Mouse (Mus musculus): Measurements from ENCODE around the gene Bcar1. TPM values are rescaled to one million over a fixed set of nuclear protein-coding genes. Genes with fewer than 3 reads are reported as not detected.
A peak's percentile ranks its signal among the peaks of the same experiment; 100 is the strongest.

The Bcar1 gene
- polyA plus RNA-seq, 1 experiment = 1.5 TPM

GRCm38 (mm10) chr8:111710777-111711485 lies 32.7 kb downstream of the Bcar1 start:
- Histone ChIP-seq H3K27me3 (replicated peaks) (peaks cover 87% of the 10 kb centered on the region), H3K36me3 (replicated peaks; ENCODE audit: low read length) (peaks cover 7% of the 10 kb centered on the region), H3K4me1 (peaks cover 2% of the 10 kb centered on the region; the same call in 1 of the 2 replicates), H3K9me3 (no peaks in the 10 kb centered on the region), H3K4me3 (replicated peaks) (peak overlapping the region; percentile 42)
- TF ChIP-seq GATA1 (IDR thresholded peaks at IDR 0.05; ENCODE audit: borderline replicate concordance, low read length) = no peak
- no peak for TF ChIP-seq FLI1 (IDR thresholded peaks at IDR 0.05; ENCODE audit: low read length)

DNA sequence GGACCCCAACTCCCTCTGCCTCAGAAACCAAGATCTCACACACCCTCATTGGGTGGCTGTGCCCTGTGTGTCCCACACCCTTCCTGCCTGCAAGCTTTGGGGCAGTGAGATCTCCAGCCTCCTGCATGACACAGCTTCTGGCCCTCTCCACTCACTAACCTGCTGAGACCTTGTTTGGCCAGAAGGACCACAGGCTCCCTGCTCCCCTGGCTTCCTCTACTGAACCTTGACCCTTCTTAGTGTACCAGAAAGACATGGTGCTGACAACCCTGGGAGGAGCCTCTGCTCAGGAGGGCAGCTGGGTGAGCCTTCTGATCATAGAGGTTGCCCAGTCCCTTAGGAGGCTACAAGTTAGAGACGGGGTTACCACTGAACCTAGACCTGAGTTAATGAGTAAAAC lies 34.4 kb downstream of the Bcar1 start:
- H3K9me3 ChIP-seq = no peaks in the 10 kb centered on the region
- H3K36me3 ChIP-seq (replicated peaks; ENCODE audit: low read length) = peaks cover 7% of the 10 kb centered on the region
- no peaks in the 10 kb centered on the region; the same call in 1 of the 2 replicates for H3K4me1 ChIP-seq
- H3K27me3 ChIP-seq (replicated peaks) = peaks cover 86% of the 10 kb centered on the region
- no peak for TF ChIP-seq GATA1 (IDR thresholded peaks at IDR 0.05; ENCODE audit: borderline replicate concordance, low read length)
- TF ChIP-seq FLI1 (IDR thresholded peaks at IDR 0.05; ENCODE audit: low read length) = no peak
- no peak overlapping the region for H3K4me3 ChIP-seq (replicated peaks)

DNA sequence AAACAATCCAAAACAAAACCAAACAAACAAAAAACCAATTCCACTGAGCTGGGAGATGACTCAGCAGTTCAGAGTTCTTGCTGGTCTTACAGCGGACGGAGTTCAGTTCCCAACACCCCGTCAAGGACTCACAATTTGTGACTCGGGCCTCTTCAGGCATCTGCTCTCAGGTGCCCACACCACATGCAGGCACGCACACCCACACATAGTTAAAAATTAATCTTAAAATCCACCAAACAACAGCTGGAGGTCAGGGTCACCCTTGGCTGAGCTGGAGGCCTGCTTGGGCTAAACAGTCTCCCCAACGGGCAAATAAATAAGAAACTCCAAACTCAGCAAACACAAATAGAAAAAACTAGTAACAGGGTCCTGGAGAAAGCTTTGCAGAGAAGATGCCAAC lies 35.3 kb downstream of the Bcar1 start:
- TF ChIP-seq GATA1 (IDR thresholded peaks at IDR 0.05; ENCODE audit: borderline replicate concordance, low read length) = no peak
- TF ChIP-seq FLI1 (IDR thresholded peaks at IDR 0.05; ENCODE audit: low read length) = no peak
- no peaks in the 10 kb centered on the region; the same call in 1 of the 2 replicates for H3K4me1 ChIP-seq

GRCm38 (mm10) chr8:111705699-111706098 lies 37.9 kb downstream of the Bcar1 start:
- Histone ChIP-seq H3K36me3 (replicated peaks; ENCODE audit: low read length) (peaks cover 1% of the 10 kb centered on the region), H3K4me1 (no peaks in the 10 kb centered on the region; the same call in 1 of the 2 replicates), H3K27me3 (replicated peaks) (peaks cover 85% of the 10 kb centered on the region), H3K9me3 (no peaks in the 10 kb centered on the region), H3K4me3 (replicated peaks) (no peak overlapping the region)
- TF ChIP-seq FLI1 (IDR thresholded peaks at IDR 0.05; ENCODE audit: low read length) = no peak
- no peak for TF ChIP-seq GATA1 (IDR thresholded peaks at IDR 0.05; ENCODE audit: borderline replicate concordance, low read length)

More for the DNA sequence above, 35.3 kb downstream of the Bcar1 start:
- Histone ChIP-seq H3K9me3 (no peaks in the 10 kb centered on the region), H3K36me3 (replicated peaks; ENCODE audit: low read length) (peaks cover 7% of the 10 kb centered on the region), H3K4me3 (replicated peaks) (no peak overlapping the region), H3K27me3 (replicated peaks) (peaks cover 86% of the 10 kb centered on the region)

- peaks cover 85% of the 10 kb centered on the region for H3K27me3 ChIP-seq (replicated peaks)
- H3K4me1 ChIP-seq = no peaks in the 10 kb centered on the region
- no peak overlapping the region for H3K4me3 ChIP-seq (replicated peaks)
- no peaks in the 10 kb centered on the region for H3K9me3 ChIP-seq
- no peaks in the 10 kb centered on the region for H3K36me3 ChIP-seq (replicated peaks; ENCODE audit: low read length)
- TF ChIP-seq FLI1 (IDR thresholded peaks at IDR 0.05; ENCODE audit: low read length) = no peak
- no peak for TF ChIP-seq GATA1 (IDR thresholded peaks at IDR 0.05; ENCODE audit: borderline replicate concordance, low read length)
These were observed 38.4 kb downstream of the Bcar1 start for GRCm38 (mm10) chr8:111705222-111705621.

DNA sequence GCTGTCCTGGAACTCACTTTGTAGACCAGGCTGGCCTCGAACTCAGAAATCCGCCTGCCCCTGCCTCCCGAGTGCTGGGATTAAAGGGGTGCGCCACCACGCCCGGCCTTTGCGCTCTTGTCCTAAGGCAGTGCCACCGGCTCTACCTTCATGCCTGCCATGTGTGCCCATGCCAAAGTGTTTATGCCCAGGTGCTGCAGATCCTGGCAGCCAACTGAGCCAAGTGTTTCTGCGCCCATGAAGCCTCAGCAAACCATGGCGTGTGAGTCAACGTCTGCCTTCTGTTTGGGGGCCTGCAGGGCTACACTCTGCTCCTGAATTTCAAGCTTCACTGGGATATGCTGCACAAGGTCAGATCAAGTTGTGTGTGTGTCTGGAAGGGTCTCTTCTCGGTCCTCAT lies 39.0 kb downstream of the Bcar1 start:
- Histone ChIP-seq H3K4me3 (replicated peaks) (no peak overlapping the region), H3K27me3 (replicated peaks) (peaks cover 84% of the 10 kb centered on the region), H3K36me3 (replicated peaks; ENCODE audit: low read length) (no peaks in the 10 kb centered on the region), H3K4me1 (no peaks in the 10 kb centered on the region), H3K9me3 (no peaks in the 10 kb centered on the region)
- TF ChIP-seq GATA1 (IDR thresholded peaks at IDR 0.05; ENCODE audit: borderline replicate concordance, low read length) = no peak
- TF ChIP-seq FLI1 (IDR thresholded peaks at IDR 0.05; ENCODE audit: low read length) = no peak

DNA sequence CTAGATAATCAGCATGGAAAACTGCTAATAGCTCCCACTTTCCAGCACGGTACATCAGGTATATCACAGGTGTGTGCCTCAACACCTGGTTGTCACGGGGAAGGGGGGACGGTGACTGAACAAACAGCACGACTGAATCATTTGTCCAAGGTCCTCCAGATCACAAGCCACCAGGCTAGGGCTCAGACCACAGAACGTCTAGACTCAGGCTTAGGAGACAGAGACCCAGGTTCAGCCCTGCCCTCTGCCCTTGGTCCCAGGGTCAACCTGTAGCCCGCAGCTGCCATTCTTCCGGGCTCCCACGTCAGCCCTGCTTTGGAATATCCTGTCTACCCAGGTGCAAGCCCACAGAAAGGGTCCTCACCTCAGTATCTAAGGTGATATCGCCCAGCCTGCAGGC lies 42.2 kb downstream of the Bcar1 start:
- Histone ChIP-seq H3K4me3 (replicated peaks) (no peak overlapping the region), H3K27me3 (replicated peaks) (peaks cover 76% of the 10 kb centered on the region), H3K36me3 (replicated peaks; ENCODE audit: low read length) (no peaks in the 10 kb centered on the region), H3K4me1 (no peaks in the 10 kb centered on the region), H3K9me3 (peaks cover 6% of the 10 kb centered on the region; the same call in 1 of the 2 replicates)
- TF ChIP-seq GATA1 (IDR thresholded peaks at IDR 0.05; ENCODE audit: borderline replicate concordance, low read length) = no peak
- no peak for TF ChIP-seq FLI1 (IDR thresholded peaks at IDR 0.05; ENCODE audit: low read length)

DNA sequence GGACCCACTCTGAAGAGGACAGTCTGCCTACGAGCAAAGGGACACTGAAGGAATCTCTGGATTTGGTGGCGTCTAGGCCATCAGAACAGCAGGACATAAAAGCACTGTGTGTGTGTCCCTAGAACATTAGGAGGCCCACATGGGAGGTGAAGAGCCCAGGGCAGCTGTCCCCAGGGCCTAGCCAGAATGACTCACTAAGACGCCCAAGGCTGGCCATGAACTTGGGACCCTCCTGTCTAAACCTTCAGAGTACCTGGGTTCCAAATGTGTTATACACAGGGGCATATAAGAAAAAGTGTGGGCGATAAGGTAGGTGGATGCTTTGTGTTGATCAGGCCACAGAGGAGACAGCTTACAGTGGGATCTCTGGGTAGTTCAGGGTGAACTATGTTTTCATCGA lies 42.9 kb downstream of the Bcar1 start:
- H3K36me3 ChIP-seq (replicated peaks; ENCODE audit: low read length) = no peaks in the 10 kb centered on the region
- H3K9me3 ChIP-seq = peaks cover 11% of the 10 kb centered on the region; the same call in 1 of the 2 replicates
- no peak overlapping the region for H3K4me3 ChIP-seq (replicated peaks)
- H3K27me3 ChIP-seq (replicated peaks) = peaks cover 73% of the 10 kb centered on the region
- no peak for TF ChIP-seq FLI1 (IDR thresholded peaks at IDR 0.05; ENCODE audit: low read length)
- no peaks in the 10 kb centered on the region for H3K4me1 ChIP-seq

- Histone ChIP-seq H3K9me3 (peaks cover 11% of the 10 kb centered on the region; the same call in 1 of the 2 replicates), H3K4me1 (peaks cover 4% of the 10 kb centered on the region; the same call in 1 of the 2 replicates), H3K27me3 (replicated peaks) (peaks cover 71% of the 10 kb centered on the region), H3K36me3 (replicated peaks; ENCODE audit: low read length) (no peaks in the 10 kb centered on the region), H3K4me3 (replicated peaks) (no peak overlapping the region)
- TF ChIP-seq GATA1 (IDR thresholded peaks at IDR 0.05; ENCODE audit: borderline replicate concordance, low read length) (no peak), FLI1 (IDR thresholded peaks at IDR 0.05; ENCODE audit: low read length) (no peak)
These were observed 43.4 kb downstream of the Bcar1 start for GRCm38 (mm10) chr8:111700201-111700600.

DNA sequence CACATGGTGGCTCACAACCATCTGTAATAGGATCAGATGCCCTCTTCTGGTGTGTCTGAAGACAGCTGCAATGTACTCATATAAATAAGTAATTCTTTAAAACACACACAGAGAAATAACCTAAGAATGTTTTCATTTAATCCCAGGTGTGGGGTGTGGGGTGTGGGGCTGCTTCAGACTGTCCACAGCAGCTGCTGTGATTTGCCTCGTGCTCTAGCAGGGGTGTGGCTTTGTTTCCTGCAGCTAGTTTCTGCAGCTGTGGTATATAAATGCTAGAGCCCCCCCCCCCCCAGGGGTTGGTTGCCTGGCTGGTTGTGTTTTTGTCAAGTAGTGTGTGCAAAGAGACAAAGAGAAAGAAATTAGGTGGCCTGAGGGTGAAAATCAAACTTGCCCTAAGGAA lies 44.6 kb downstream of the Bcar1 start:
- Histone ChIP-seq H3K27me3 (replicated peaks) (peaks cover 65% of the 10 kb centered on the region), H3K4me1 (peaks cover 5% of the 10 kb centered on the region; the same call in 1 of the 2 replicates), H3K9me3 (peaks cover 11% of the 10 kb centered on the region; the same call in 1 of the 2 replicates), H3K4me3 (replicated peaks) (no peak overlapping the region), H3K36me3 (replicated peaks; ENCODE audit: low read length) (no peaks in the 10 kb centered on the region)
- TF ChIP-seq FLI1 (IDR thresholded peaks at IDR 0.05; ENCODE audit: low read length) (no peak), GATA1 (IDR thresholded peaks at IDR 0.05; ENCODE audit: borderline replicate concordance, low read length) (no peak)

Data from megakaryocyte, embryonic 14.5 days (primary cell).